ENCODE assay signal across 8 mouse cellular contexts in genomic region chr9:107290897-107291296, GRCm38 (mm10). TPM values are rescaled to one million over a fixed set of nuclear protein-coding genes. Genes with fewer than 3 reads are reported as not detected.
DNase-seq lines count a peak whose midpoint lies in the region; ATAC-seq and TF ChIP-seq lines count a peak whose summit lies in the region.

No protein-coding gene starts in this region.

- ATAC-seq in G1E (ENCODE audit: extremely low read depth, insufficient number of reproducible peaks, low FRiP score, poor library complexity, severe bottlenecking) = no peak
- peak; percentile 58 for ATAC-seq in erythroblast, adult 5-6 weeks (replicated peaks; ENCODE audit: low FRiP score, poor library complexity, severe bottlenecking)
- peak; percentile 43 for ATAC-seq in megakaryocyte progenitor cell, adult 5-6 weeks (replicated peaks; ENCODE audit: poor library complexity)

- peaks cover 28% of the 10 kb centered on the region for H3K36me3 ChIP-seq in G1E (replicated peaks)

- H3K4me3 ChIP-seq in G1E (ENCODE audit: low read depth, low read length) = no peak overlapping the region

- H3K4me1 ChIP-seq in G1E (ENCODE audit: insufficient read depth, low read depth, low read length) = peaks cover 69% of the 10 kb centered on the region

- no peak for DNase-seq in G1E (ENCODE audit: low spot score)
- peak; percentile 83 to 88 for DNase-seq in adrenal gland, postnatal 36 days
- peak; percentile 86 to 95 for DNase-seq in heart, postnatal 14 days
- peak; percentile 82 to 91 for DNase-seq in layer of hippocampus, postnatal 25 days (ENCODE audit: extremely low spot score in 1 of 2, low spot score in 1 of 2)
- DNase-seq in right cerebral cortex, postnatal 10 days (ENCODE audit: low spot score in 2 of 2) = peak; percentile 72 to 86
- DNase-seq in urinary bladder, postnatal 4 days (ENCODE audit: low spot score in 2 of 2) = peak; percentile 79 to 86

- H3K27me3 ChIP-seq in G1E (ENCODE audit: insufficient read depth, low read length) = peaks cover 8% of the 10 kb centered on the region

- peak; percentile 83 for TF ChIP-seq CTCF in G1E (IDR thresholded peaks at IDR 0.05; ENCODE audit: low read depth, low read length)

- intact Hi-C loops in heart, postnatal 14 days (cut with DNase I) = loop anchor here (1.0 to 5.0 kb wide), 6 partner anchors 44 to 614 kb away; no protein-coding TSS in a partner anchor

- H3K9me3 ChIP-seq in G1E (replicated peaks) = no peaks in the 10 kb centered on the region

RNA-seq across cellular contexts. Expression of gene Mapkapk3, which starts 1.2 kb away (rescaled TPM):
- total RNA-seq in G1E (2014; fragmentation: Nextera tagmentation) = 41.5 and 66.3 TPM in 2 replicates
- total RNA-seq in G1E (2017) = 99.8 and 115 TPM in 2 replicates
- polyA plus RNA-seq in G1E (2012) = 60.1 and 72.6 TPM in 2 replicates
- 10 to 100 TPM; 53.7 to 54.3 TPM for total RNA-seq in adrenal gland, postnatal 36 days (2021)
- total RNA-seq in erythroblast, adult 5-6 weeks (2015; ENCODE audit: low replicate concordance) = 10.8 and 25.3 TPM in 2 replicates
- total RNA-seq in erythroblast, adult 5-6 weeks (2017; ENCODE audit: low replicate concordance) = 25.1 and 41.4 TPM in 2 replicates
- total RNA-seq in heart, postnatal 14 days (2021) = 10 to 100 TPM; 29.5 to 31.4 TPM
- total RNA-seq in layer of hippocampus, postnatal 25 days (2021) = 1 to 10 TPM; 2.1 to 3.1 TPM
- 100 and 115 TPM in 2 replicates for total RNA-seq in megakaryocyte progenitor cell, adult 5-6 weeks (2015)
- 175 and 186 TPM in 2 replicates for total RNA-seq in megakaryocyte progenitor cell, adult 5-6 weeks (2017)

RNA-seq across cellular contexts. Expression of gene Cish, which starts 4.9 kb away (rescaled TPM):
- total RNA-seq in G1E (2014; fragmentation: Nextera tagmentation) = 106 TPM in 2 replicates
- 22.1 and 24.7 TPM in 2 replicates for total RNA-seq in G1E (2017)
- 151 and 158 TPM in 2 replicates for polyA plus RNA-seq in G1E (2012)
- total RNA-seq in adrenal gland, postnatal 36 days (2021) = 10 to 100 TPM; 31.7 to 31.8 TPM
- total RNA-seq in erythroblast, adult 5-6 weeks (2015; ENCODE audit: low replicate concordance) = 2.1 and 7.9 TPM in 2 replicates
- total RNA-seq in erythroblast, adult 5-6 weeks (2017; ENCODE audit: low replicate concordance) = 2.0 and 4.7 TPM in 2 replicates
- total RNA-seq in heart, postnatal 14 days (2021) = 100 to 1,000 TPM; 232 TPM
- 1 to 10 TPM; 2.6 to 2.8 TPM for total RNA-seq in layer of hippocampus, postnatal 25 days (2021)
- 0.51 and 0.86 TPM in 2 replicates for total RNA-seq in megakaryocyte progenitor cell, adult 5-6 weeks (2015)
- 0.21 and 0.34 TPM in 2 replicates for total RNA-seq in megakaryocyte progenitor cell, adult 5-6 weeks (2017)

RNA-seq across cellular contexts. Expression of gene Hemk1, which starts 47.3 kb away (rescaled TPM):
- total RNA-seq in G1E (2014; fragmentation: Nextera tagmentation) (29.6 and 42.6 TPM in 2 replicates), G1E (2017) (35.6 and 48.6 TPM in 2 replicates)
- 9.4 and 11.0 TPM in 2 replicates for polyA plus RNA-seq in G1E (2012)
- 10 to 100 TPM; 15.6 to 16.1 TPM for total RNA-seq in adrenal gland, postnatal 36 days (2021)
- 2.7 TPM in 1 of 2 replicates, not detected in the other for total RNA-seq in erythroblast, adult 5-6 weeks (2015; ENCODE audit: low replicate concordance)
- 0.94 and 5.2 TPM in 2 replicates for total RNA-seq in erythroblast, adult 5-6 weeks (2017; ENCODE audit: low replicate concordance)
- total RNA-seq in heart, postnatal 14 days (2021) = 10 to 100 TPM; 19.7 to 21.2 TPM
- total RNA-seq in layer of hippocampus, postnatal 25 days (2021) = 10 to 100 TPM; 16.5 to 18.2 TPM
- total RNA-seq in megakaryocyte progenitor cell, adult 5-6 weeks (2015) = 14.5 and 20.2 TPM in 2 replicates
- total RNA-seq in megakaryocyte progenitor cell, adult 5-6 weeks (2017) = 12.0 and 14.0 TPM in 2 replicates

RNA-seq across cellular contexts. Expression of gene 6430571L13Rik, which starts 49.5 kb away (rescaled TPM):
- 1.3 TPM in 1 of 2 replicates, not detected in the other for total RNA-seq in G1E (2014; fragmentation: Nextera tagmentation)
- 0.64 and 0.76 TPM in 2 replicates for total RNA-seq in G1E (2017)
- polyA plus RNA-seq in G1E (2012) = 0.29 and 0.46 TPM in 2 replicates
- 1 to 10 TPM; 1.2 to 1.3 TPM for total RNA-seq in adrenal gland, postnatal 36 days (2021)
- total RNA-seq in erythroblast, adult 5-6 weeks (2015; ENCODE audit: low replicate concordance) = not detected in 2 replicates
- total RNA-seq in erythroblast, adult 5-6 weeks (2017; ENCODE audit: low replicate concordance) = not detected in 2 replicates
- 1 to 10 TPM; 7.0 to 7.4 TPM for total RNA-seq in heart, postnatal 14 days (2021)
- total RNA-seq in layer of hippocampus, postnatal 25 days (2021) = 1 to 10 TPM; 2.1 to 2.3 TPM
- total RNA-seq in megakaryocyte progenitor cell, adult 5-6 weeks (2015) = 0.07 TPM in 1 of 2 replicates, not detected in the other
- total RNA-seq in megakaryocyte progenitor cell, adult 5-6 weeks (2017) = 0.08 and 0.17 TPM in 2 replicates

RNA-seq across cellular contexts. Expression of gene Dock3, which starts 59.2 kb away (rescaled TPM):
- total RNA-seq in G1E (2014; fragmentation: Nextera tagmentation) = not detected in 2 replicates
- 0.33 and 0.46 TPM in 2 replicates for total RNA-seq in G1E (2017)
- not detected in 2 replicates for polyA plus RNA-seq in G1E (2012)
- total RNA-seq in adrenal gland, postnatal 36 days (2021) = 1 to 10 TPM; 4.3 to 4.6 TPM
- total RNA-seq in erythroblast, adult 5-6 weeks (2015; ENCODE audit: low replicate concordance) = 1.5 TPM in 1 of 2 replicates, not detected in the other
- total RNA-seq in erythroblast, adult 5-6 weeks (2017; ENCODE audit: low replicate concordance) = not detected in 2 replicates
- total RNA-seq in heart, postnatal 14 days (2021) = 1 to 10 TPM in 1 of 2 experiments, under 1 TPM in 1; 0.63 to 1.6 TPM
- 100 to 1,000 TPM in 1 of 2 experiments, 10 to 100 TPM in 1; 97.3 to 116 TPM for total RNA-seq in layer of hippocampus, postnatal 25 days (2021)
- 1.2 TPM in 1 of 2 replicates, not detected in the other for total RNA-seq in megakaryocyte progenitor cell, adult 5-6 weeks (2015)
- not detected in 2 replicates for total RNA-seq in megakaryocyte progenitor cell, adult 5-6 weeks (2017)
